Mouse (Mus musculus): ENCODE results near the gene AK157302. TPM values are rescaled to one million over a fixed set of nuclear protein-coding genes. Genes with fewer than 3 reads are reported as not detected.
"Not testable (repeated sequence)": the region's sequence is repeated elsewhere in the genome, so short reads cannot be mapped to it uniquely, and the experiment has no call there.

Gene AK157302
- total RNA-seq (2021), result 10 to 100 TPM; 20.2 to 21.5 TPM
- long read RNA-seq, experiment 1, transcript AK157302-201 (1 exons, 1,924 nt), result major isoform, 30 of 30 reads
- long read RNA-seq, experiment 1, partial matches to known transcripts, result 0 of 30 reads
- long read RNA-seq, experiment 1, other reads (novel, unspliced or antisense), result 0 of 30 reads
- long read RNA-seq, experiment 2, transcript AK157302-201 (1 exons, 1,924 nt), result major isoform, 45 of 45 reads
- long read RNA-seq, experiment 2, partial matches to known transcripts, result 0 of 45 reads
- long read RNA-seq, experiment 2, other reads (novel, unspliced or antisense), result 0 of 45 reads

GRCm38 (mm10) chr13:21495080-21495479, at the start of gene AK157302:
TSS of gene AK157302 (plus strand) at chr13:21495223.
- no peak for DNase-seq

GRCm38 (mm10) chr13:21446796-21447195, 48.2 kb upstream of the AK157302 start:
- DNase-seq, result no peak

- DNase-seq, result no peak
These were observed 47.0 kb upstream of the AK157302 start for GRCm38 (mm10) chr13:21447856-21448614.

GRCm38 (mm10) chr13:21453042-21453441, 42.0 kb upstream of the AK157302 start:
- no peak for DNase-seq

GRCm38 (mm10) chr13:21453449-21453848, 41.6 kb upstream of the AK157302 start, which contains the start of gene Zscan26:
TSS of gene Zscan26 (minus strand) at chr13:21453730.
- peak; percentile 75 for DNase-seq

- DNase-seq, result no peak
These were observed 40.9 kb upstream of the AK157302 start for GRCm38 (mm10) chr13:21454133-21454532.

- no peak for DNase-seq
These were observed 38.7 kb upstream of the AK157302 start for GRCm38 (mm10) chr13:21456347-21456746.

GRCm38 (mm10) chr13:21462516-21462915, 32.5 kb upstream of the AK157302 start:
- DNase-seq, result not testable (repeated sequence)

GRCm38 (mm10) chr13:21467336-21467735, 27.7 kb upstream of the AK157302 start:
- no peak for DNase-seq

- peak; percentile 78 for DNase-seq
These were observed 26.7 kb upstream of the AK157302 start, which contains the start of gene Nkapl for GRCm38 (mm10) chr13:21468061-21469019. TSS of gene Nkapl (minus strand) at chr13:21468509.

GRCm38 (mm10) chr13:21469097-21469496, 25.9 kb upstream of the AK157302 start:
- DNase-seq, result no peak

- no peak for DNase-seq
These were observed 22.6 kb upstream of the AK157302 start for GRCm38 (mm10) chr13:21472427-21472826.

GRCm38 (mm10) chr13:21478759-21479670, 16.0 kb upstream of the AK157302 start, which contains the start of the genes Zkscan4 and Gm10065:
TSS of gene Zkscan4 (plus strand) at chr13:21478907.
TSS of gene Gm10065 (minus strand) at chr13:21479441.
- DNase-seq, result peak; percentile 31

- no peak for DNase-seq
These were observed 8.1 kb upstream of the AK157302 start for GRCm38 (mm10) chr13:21486881-21487280.

GRCm38 (mm10) chr13:21492847-21493246, 2.2 kb upstream of the AK157302 start:
- no peak for DNase-seq

GRCm38 (mm10) chr13:21501182-21501581, 6.2 kb downstream of the AK157302 start, which contains the start of gene Gm11273:
TSS of gene Gm11273 (minus strand) at chr13:21501418.
- not testable (repeated sequence) for DNase-seq

GRCm38 (mm10) chr13:21502296-21502695, 7.3 kb downstream of the AK157302 start:
- no peak for DNase-seq

- peak; percentile 88 for DNase-seq
These were observed 11.2 kb downstream of the AK157302 start for GRCm38 (mm10) chr13:21506221-21506649.

GRCm38 (mm10) chr13:21530136-21530535, 35.1 kb downstream of the AK157302 start:
- DNase-seq, result no peak

- DNase-seq, result peak; percentile 85
These were observed 35.8 kb downstream of the AK157302 start, which contains the start of gene Zkscan8 for GRCm38 (mm10) chr13:21530781-21531201. TSS of gene Zkscan8 (minus strand) at chr13:21531120.

Data from gastrocnemius, postnatal 25 days (tissue).